Mouse (Mus musculus) heart, embryonic 10.5 days (tissue): ENCODE results near the gene Bicd2. TPM values are rescaled to one million over a fixed set of nuclear protein-coding genes. Genes with fewer than 3 reads are reported as not detected.

Experiments
- DNase-seq: peaks from one replicate; pipeline ENCODE4 v3.0.0-alpha.2; 2017; ENCODE audit warnings: low spot score
- H3K27ac ChIP-seq: fragments of 300-500 bp; sonication (generic); 2 replicates; pipeline ENCODE4 v1.5.1; 2016; ENCODE audit warnings: mild to moderate bottlenecking
- H3K27me3 ChIP-seq: fragments of 300-500 bp; sonication (generic); 2 replicates; pipeline ENCODE4 v1.6.1; 2016; ENCODE audit warnings: mild to moderate bottlenecking; ENCODE audit not compliant: poor library complexity, insufficient read depth, severe bottlenecking
- H3K36me3 ChIP-seq: fragments of 300-500 bp; sonication (generic); 2 replicates; pipeline ENCODE4 v1.6.1; 2016; ENCODE audit warnings: mild to moderate bottlenecking, moderate library complexity
- H3K4me1 ChIP-seq: fragments of 300-500 bp; sonication (generic); 2 replicates; pipeline ENCODE4 v1.6.1; 2016; ENCODE audit warnings: mild to moderate bottlenecking
- H3K4me3 ChIP-seq: fragments of 300-500 bp; sonication (generic); 2 replicates; pipeline ENCODE4 v1.5.1; 2016; ENCODE audit warnings: mild to moderate bottlenecking, moderate library complexity
- H3K9me3 ChIP-seq: fragments of 300-500 bp; sonication (generic); 2 replicates; pipeline ENCODE4 v1.6.1; 2016; ENCODE audit warnings: mild to moderate bottlenecking, moderate library complexity
- WGBS: fragments of 180-500 bp; shearing (Covaris S2); methylation state at CpG from one replicate; pipeline ENCODE4 v1.1.7; 2016; 5-methylcytosine and 5-hydroxymethylcytosine counted together
- polyA plus RNA-seq: library from polyadenylated mRNA; unstranded; fragments of >200 nt; fragmentation: Nextera tagmentation; extraction: Ambion mirVana; gene quantifications from 2 replicates; pipeline ENCODE4 v1.2.1, GENCODE M21; 2016

Bicd2 gene
- polyA plus RNA-seq, 1 experiment from 2014 or later: 37.5 TPM

GRCm38 (mm10) chr13:49316386-49317162 is 24.8 kb upstream of the Bicd2 start:
- Histone ChIP-seq H3K4me3 (no peak overlapping the region), H3K4me1 (peaks cover 11% of the 10 kb centered on the region), H3K27ac (no peak overlapping the region), H3K27me3 (no peaks in the 10 kb centered on the region), H3K36me3 (no peaks in the 10 kb centered on the region), H3K9me3 (no peaks in the 10 kb centered on the region)
- DNase-seq: no peak
- 72% methylated on average over 9 of the region's 9 CpGs for WGBS

- peaks cover 11% of the 10 kb centered on the region for H3K4me1 ChIP-seq
These were observed 23.9 kb upstream of the Bicd2 start for GRCm38 (mm10) chr13:49317508-49317907.

GRCm38 (mm10) chr13:49317914-49318313 is 23.5 kb upstream of the Bicd2 start:
- Histone ChIP-seq H3K27ac (no peak overlapping the region), H3K27me3 (no peaks in the 10 kb centered on the region), H3K4me3 (no peak overlapping the region), H3K36me3 (no peaks in the 10 kb centered on the region), H3K9me3 (no peaks in the 10 kb centered on the region), H3K4me1 (peaks cover 11% of the 10 kb centered on the region)
- 84% methylated on average over 7 of the region's 7 CpGs for WGBS
- DNase-seq: no peak

More at GRCm38 (mm10) chr13:49317508-49317907, 23.9 kb upstream of the Bicd2 start:
- Histone ChIP-seq H3K27ac (no peak overlapping the region), H3K27me3 (no peaks in the 10 kb centered on the region), H3K4me3 (no peak overlapping the region), H3K36me3 (no peaks in the 10 kb centered on the region), H3K9me3 (no peaks in the 10 kb centered on the region)
- no peak for DNase-seq
- WGBS: 82% methylated on average over 6 of the region's 6 CpGs

GRCm38 (mm10) chr13:49320040-49320439 is 21.3 kb upstream of the Bicd2 start, which contains the start of gene Fgd3:
TSS of gene Fgd3 (minus strand) at chr13:49320311.
- 7% methylated on average over 10 of the region's 10 CpGs for WGBS
- Histone ChIP-seq H3K9me3 (no peaks in the 10 kb centered on the region), H3K27me3 (no peaks in the 10 kb centered on the region), H3K27ac (peak within 1 kb of the TSS; percentile 74), H3K36me3 (no peaks in the 10 kb centered on the region), H3K4me3 (peak within 1 kb of the TSS; percentile 46), H3K4me1 (peaks cover 11% of the 10 kb centered on the region)
- peak; percentile 83 for DNase-seq

GRCm38 (mm10) chr13:49320514-49320913 is 20.9 kb upstream of the Bicd2 start:
- H3K9me3 ChIP-seq: no peaks in the 10 kb centered on the region
- H3K27ac ChIP-seq: peak overlapping the region; percentile 74; the same call in 1 of the 2 replicates
- H3K4me3 ChIP-seq: no peak overlapping the region
- no peaks in the 10 kb centered on the region for H3K27me3 ChIP-seq
- H3K4me1 ChIP-seq: peaks cover 11% of the 10 kb centered on the region
- WGBS: 81% methylated on average over 1 of the region's 1 CpGs
- DNase-seq: no peak
- no peaks in the 10 kb centered on the region for H3K36me3 ChIP-seq

GRCm38 (mm10) chr13:49321452-49321851 is 19.9 kb upstream of the Bicd2 start:
- Histone ChIP-seq H3K27ac (no peak overlapping the region), H3K27me3 (no peaks in the 10 kb centered on the region), H3K9me3 (no peaks in the 10 kb centered on the region), H3K4me1 (peaks cover 11% of the 10 kb centered on the region), H3K4me3 (no peak overlapping the region), H3K36me3 (no peaks in the 10 kb centered on the region)
- WGBS: 67% methylated on average over 3 of the region's 3 CpGs
- DNase-seq: no peak

GRCm38 (mm10) chr13:49322169-49322568 is 19.2 kb upstream of the Bicd2 start:
- Histone ChIP-seq H3K4me1 (peaks cover 11% of the 10 kb centered on the region), H3K9me3 (no peaks in the 10 kb centered on the region), H3K36me3 (no peaks in the 10 kb centered on the region), H3K27me3 (no peaks in the 10 kb centered on the region), H3K27ac (no peak overlapping the region), H3K4me3 (no peak overlapping the region)
- 78% methylated on average over 5 of the region's 5 CpGs for WGBS
- DNase-seq: no peak

GRCm38 (mm10) chr13:49322739-49323138 is 18.6 kb upstream of the Bicd2 start:
- H3K36me3 ChIP-seq: no peaks in the 10 kb centered on the region

GRCm38 (mm10) chr13:49324871-49325270 is 16.5 kb upstream of the Bicd2 start:
- no peaks in the 10 kb centered on the region for H3K27me3 ChIP-seq
- no peak overlapping the region for H3K4me3 ChIP-seq

More at GRCm38 (mm10) chr13:49322739-49323138, 18.6 kb upstream of the Bicd2 start:
- Histone ChIP-seq H3K4me1 (peaks cover 11% of the 10 kb centered on the region), H3K9me3 (no peaks in the 10 kb centered on the region), H3K27me3 (no peaks in the 10 kb centered on the region), H3K27ac (no peak overlapping the region), H3K4me3 (no peak overlapping the region)
- DNase-seq: no peak
- WGBS: 83% methylated on average over 5 of the region's 5 CpGs

GRCm38 (mm10) chr13:49326246-49327206 is 14.9 kb upstream of the Bicd2 start:
- Histone ChIP-seq H3K9me3 (no peaks in the 10 kb centered on the region), H3K36me3 (no peaks in the 10 kb centered on the region), H3K27ac (no peak overlapping the region), H3K27me3 (no peaks in the 10 kb centered on the region), H3K4me3 (no peak overlapping the region), H3K4me1 (no peaks in the 10 kb centered on the region; the same call in 1 of the 2 replicates)
- DNase-seq: no peak
- 58% methylated on average over 6 of the region's 6 CpGs for WGBS

More at GRCm38 (mm10) chr13:49324871-49325270, 16.5 kb upstream of the Bicd2 start:
- no peaks in the 10 kb centered on the region for H3K9me3 ChIP-seq
- WGBS: 87% methylated on average over 5 of the region's 5 CpGs
- no peaks in the 10 kb centered on the region for H3K36me3 ChIP-seq
- H3K4me1 ChIP-seq: peaks cover 5% of the 10 kb centered on the region
- no peak overlapping the region for H3K27ac ChIP-seq
- DNase-seq: no peak

GRCm38 (mm10) chr13:49328101-49328500 is 13.3 kb upstream of the Bicd2 start:
- 79% methylated on average over 4 of the region's 4 CpGs for WGBS
- DNase-seq: no peak
- no peaks in the 10 kb centered on the region for H3K4me1 ChIP-seq
- no peak overlapping the region for H3K27ac ChIP-seq
- no peak overlapping the region for H3K4me3 ChIP-seq
- H3K27me3 ChIP-seq: no peaks in the 10 kb centered on the region
- no peaks in the 10 kb centered on the region for H3K9me3 ChIP-seq
- no peaks in the 10 kb centered on the region for H3K36me3 ChIP-seq

GRCm38 (mm10) chr13:49333250-49333649 is 8.1 kb upstream of the Bicd2 start:
- no peaks in the 10 kb centered on the region for H3K36me3 ChIP-seq
- no peaks in the 10 kb centered on the region for H3K27me3 ChIP-seq
- DNase-seq: no peak
- 70% methylated on average over 2 of the region's 2 CpGs for WGBS
- H3K27ac ChIP-seq: no peak overlapping the region
- no peaks in the 10 kb centered on the region for H3K9me3 ChIP-seq
- no peaks in the 10 kb centered on the region for H3K4me1 ChIP-seq
- H3K4me3 ChIP-seq: no peak overlapping the region
